Mouse (Mus musculus) CD4-positive naive resting alpha-beta T cell, adult 76 days (primary cell): Measurements from ENCODE around the gene Olfr918. TPM values are rescaled to one million over a fixed set of nuclear protein-coding genes. Genes with fewer than 3 reads are reported as not detected.

Experiments
- total RNA-seq: library from RNA; stranded (reverse); gene quantifications from one replicate; pipeline ENCODE4 v1.2.4, GENCODE M21; 2023

Olfr918 gene
- not detected for total RNA-seq

GRCm38 (mm10) chr9:38674501-38674900 is at the start of gene Olfr918:
TSS of gene Olfr918 (minus strand) at chr9:38674601.

GRCm38 (mm10) chr9:38718102-38718501 is 43.7 kb upstream of the Olfr918 start, which contains the start of gene Vwa5a:
TSS of gene Vwa5a (plus strand) at chr9:38718268.

GRCm38 (mm10) chr9:38665742-38666141 is 8.7 kb downstream of the Olfr918 start, which contains the start of gene Olfr917:
TSS of gene Olfr917 (minus strand) at chr9:38665842.

GRCm38 (mm10) chr9:38659775-38660174 is 14.6 kb downstream of the Olfr918 start, which contains the start of gene Olfr916:
TSS of gene Olfr916 (minus strand) at chr9:38659875.

Other genes starting within 250 kb of the Olfr918 start
- gene Olfr901, start 245.1 kb downstream of the Olfr918 start, total RNA-seq = not detected
- not detected for gene Olfr902, start 226.9 kb downstream of the Olfr918 start, total RNA-seq
- not detected for gene Olfr904, start 211.5 kb downstream of the Olfr918 start, total RNA-seq
- gene Olfr905, start 203.5 kb downstream of the Olfr918 start, total RNA-seq = not detected
- gene Olfr906, start 187.5 kb downstream of the Olfr918 start, total RNA-seq = not detected
- gene Olfr907, start 178.8 kb downstream of the Olfr918 start, total RNA-seq = not detected
- gene Olfr911-ps1, start 153.0 kb downstream of the Olfr918 start, total RNA-seq = not detected
- gene Olfr910, start 136.8 kb downstream of the Olfr918 start, total RNA-seq = not detected
- not detected for gene Olfr912, start 94.4 kb downstream of the Olfr918 start, total RNA-seq
- not detected for gene Olfr913, start 81.8 kb downstream of the Olfr918 start, total RNA-seq
- gene Olfr914, start 69.5 kb downstream of the Olfr918 start, total RNA-seq = not detected
- gene Olfr916, start 14.7 kb downstream of the Olfr918 start, total RNA-seq = not detected
- not detected for gene Olfr917, start 8.8 kb downstream of the Olfr918 start, total RNA-seq
- gene Olfr919, start 29.1 kb upstream of the Olfr918 start, total RNA-seq = not detected
- gene Vwa5a, start 43.7 kb upstream of the Olfr918 start, total RNA-seq = 5.0 TPM
- 0.12 TPM for gene Olfr920, start 77.7 kb upstream of the Olfr918 start, total RNA-seq
- gene Olfr921, start 98.5 kb upstream of the Olfr918 start, total RNA-seq = not detected
- gene Olfr922, start 140.0 kb upstream of the Olfr918 start, total RNA-seq = not detected
- gene Olfr923, start 151.9 kb upstream of the Olfr918 start, total RNA-seq = not detected
- not detected for gene Olfr924, start 169.8 kb upstream of the Olfr918 start, total RNA-seq
- not detected for gene Olfr26, start 180.5 kb upstream of the Olfr918 start, total RNA-seq
- gene Olfr926, start 202.5 kb upstream of the Olfr918 start, total RNA-seq = not detected